Mouse (Mus musculus) brain, embryonic 14.5 days (tissue): ENCODE results near the gene Crnkl1.

Source experiments
- CTCF ChIP-seq: fragments of 200-500 bp; IDR thresholded peaks from 2 replicates; pipeline ENCODE4 v1.5.1; 2012; ENCODE audit warnings: inconsistent platforms, mild to moderate bottlenecking, moderate library complexity, borderline replicate concordance; ENCODE audit not compliant: insufficient read depth, insufficient read length; ENCODE audit errors: extremely low read depth
- POLR2A ChIP-seq: fragments of 200-500 bp; IDR thresholded peaks from 2 replicates; pipeline ENCODE4 v1.6.1; 2012; ENCODE audit warnings: mild to moderate bottlenecking, inconsistent platforms, borderline replicate concordance; ENCODE audit not compliant: poor library complexity, insufficient read depth, insufficient read length, severe bottlenecking; ENCODE audit errors: extremely low read depth

- TF ChIP-seq CTCF (no peak), POLR2A (no peak)
Measured at GRCm38 (mm10) chr2:145893756-145894155, 41.1 kb downstream of the Crnkl1 start.
